Mouse (Mus musculus) right cerebral cortex, postnatal 25 days (tissue): ENCODE measurements at regions not wholly inside any gene's neighbourhood (a gene's known extent, or its start where the extent isn't known, plus 50 kb on each side); places are given as distances from the start of the nearest gene placed in this dataset.

Source experiments
- DNase-seq: peaks from one replicate; pipeline ENCODE4 v3.0.0; 2022

- no peak for DNase-seq
Measured at GRCm38 (mm10) chr3:151192092-151192491, 245.6 kb upstream of the Adgrl4 start.

GRCm38 (mm10) chr3:151210978-151211377 is 226.7 kb upstream of the Adgrl4 start:
- no peak for DNase-seq

GRCm38 (mm10) chr3:151216764-151217502 is 220.8 kb upstream of the Adgrl4 start:
- no peak for DNase-seq

GRCm38 (mm10) chr3:151222407-151222806 is 215.3 kb upstream of the Adgrl4 start:
- DNase-seq = no peak

- DNase-seq = no peak
Measured at GRCm38 (mm10) chr3:151252458-151252857, 185.2 kb upstream of the Adgrl4 start.

- no peak for DNase-seq
Measured at GRCm38 (mm10) chr3:151262821-151263220, 174.9 kb upstream of the Adgrl4 start.

- DNase-seq = no peak
Measured at GRCm38 (mm10) chr3:151265658-151266057, 172.0 kb upstream of the Adgrl4 start.

GRCm38 (mm10) chr3:151269514-151269913 is 168.2 kb upstream of the Adgrl4 start:
- no peak for DNase-seq

- DNase-seq = no peak
Measured at GRCm38 (mm10) chr3:151283829-151284228, 153.9 kb upstream of the Adgrl4 start.

GRCm38 (mm10) chr3:151293981-151294605 is 143.6 kb upstream of the Adgrl4 start:
- no peak for DNase-seq

GRCm38 (mm10) chr3:151294606-151295005 is 143.1 kb upstream of the Adgrl4 start:
- DNase-seq = no peak

- no peak for DNase-seq
Measured at GRCm38 (mm10) chr3:151295027-151295426, 142.7 kb upstream of the Adgrl4 start.

GRCm38 (mm10) chr3:151298325-151298724 is 139.4 kb upstream of the Adgrl4 start:
- no peak for DNase-seq

GRCm38 (mm10) chr3:151305402-151305801 is 132.3 kb upstream of the Adgrl4 start:
- DNase-seq = no peak

- DNase-seq = no peak
Measured at GRCm38 (mm10) chr3:151307975-151308374, 129.7 kb upstream of the Adgrl4 start.

GRCm38 (mm10) chr3:151323835-151324234 is 113.9 kb upstream of the Adgrl4 start:
- DNase-seq = no peak

- no peak for DNase-seq
Measured at GRCm38 (mm10) chr3:151329801-151330200, 107.9 kb upstream of the Adgrl4 start.

- no peak for DNase-seq
Measured at GRCm38 (mm10) chr3:151331906-151332305, 105.8 kb upstream of the Adgrl4 start.

- no peak for DNase-seq
Measured at GRCm38 (mm10) chr3:151332317-151332687, 105.4 kb upstream of the Adgrl4 start.

- DNase-seq = no peak
Measured at GRCm38 (mm10) chr3:151332688-151333452, 104.8 kb upstream of the Adgrl4 start.

GRCm38 (mm10) chr3:151333867-151334341 is 103.8 kb upstream of the Adgrl4 start:
- DNase-seq = no peak

GRCm38 (mm10) chr3:151351481-151352090 is 86.1 kb upstream of the Adgrl4 start:
- no peak for DNase-seq

- DNase-seq = no peak
Measured at GRCm38 (mm10) chr3:151366302-151366701, 71.4 kb upstream of the Adgrl4 start.
